Mouse (Mus musculus): ENCODE measurements around the gene Adcy5.

- no peak; the same call in 1 of the 2 replicates for TF ChIP-seq CTCF (IDR thresholded peaks at IDR 0.05; ENCODE audit: control insufficient read depth, insufficient read depth, insufficient replicate concordance, low read depth, low read length)
- no peak for TF ChIP-seq POLR2A (IDR thresholded peaks at IDR 0.05; ENCODE audit: control insufficient read depth, low read depth, low read length)
These were observed 164.7 kb downstream of the Adcy5 start for GRCm38 (mm10) chr16:35319335-35319734.
